Mouse (Mus musculus) liver, embryonic 14.5 days (tissue): ENCODE data around the gene Znhit3.

ENCODE experiments used
- CTCF ChIP-seq: IDR thresholded peaks from 2 replicates; pipeline ENCODE4 v1.5.1; 2016; ENCODE audit warnings: antibody characterized with exemption, low read depth, control low read depth
- EP300 ChIP-seq: IDR thresholded peaks from 2 replicates; pipeline ENCODE4 v1.6.1; 2016; ENCODE audit warnings: antibody characterized with exemption, low read depth

DNA sequence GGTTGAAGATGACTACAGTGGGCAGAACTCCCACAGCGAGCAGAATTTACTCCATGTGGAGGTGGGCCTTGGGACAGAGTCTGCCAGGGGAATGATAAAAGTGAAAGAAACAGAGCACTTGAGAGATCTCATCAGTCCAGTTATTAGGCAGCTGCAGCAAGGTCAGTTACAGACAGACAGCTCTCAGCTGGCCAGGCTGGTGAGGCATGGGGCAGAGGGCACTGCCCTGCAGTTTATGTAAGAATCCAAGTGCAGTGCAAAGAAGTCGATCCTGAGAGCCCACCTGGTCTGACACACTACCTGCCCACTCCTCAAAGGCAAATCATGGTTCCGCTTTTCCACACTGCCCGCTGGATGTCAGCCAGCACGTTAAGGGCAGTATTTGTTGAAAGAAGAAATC, 29.9 kb downstream of the Znhit3 start:
- TF ChIP-seq CTCF (no peak), EP300 (no peak)
